Mouse (Mus musculus): Measurements from ENCODE around the gene Rab3ip. TPM values are rescaled to one million over a fixed set of nuclear protein-coding genes. Genes with fewer than 3 reads are reported as not detected.

Gene Rab3ip
- polyA plus RNA-seq, 1 experiment = 225 TPM

DNA sequence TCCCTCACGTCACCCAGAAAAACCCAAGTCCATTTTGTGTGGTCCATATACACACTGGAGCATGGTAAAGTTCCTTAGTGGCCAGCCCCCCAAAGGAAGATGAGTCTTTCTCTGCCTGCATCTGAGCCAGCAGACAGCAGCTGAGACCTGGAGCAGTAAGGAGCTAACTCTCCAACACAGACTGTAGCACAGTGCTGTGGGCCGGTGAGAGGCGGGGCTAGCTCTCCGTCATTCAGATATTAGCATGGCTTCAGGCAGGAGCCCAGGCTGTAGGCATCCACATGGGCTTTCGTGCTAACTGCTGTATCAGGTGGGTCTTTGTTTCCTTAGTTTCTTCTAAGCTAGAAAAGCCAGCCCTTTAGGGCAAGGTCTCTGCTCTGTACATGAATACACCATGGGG is 60.0 kb downstream of the Rab3ip start:
- no peak overlapping the region for H3K4me3 ChIP-seq (ENCODE audit: control insufficient read depth, low read depth, low read length)
- TF ChIP-seq CTCF (IDR thresholded peaks at IDR 0.05; ENCODE audit: control insufficient read depth, insufficient read depth, insufficient replicate concordance, low read depth, low read length) = no peak
- TF ChIP-seq POLR2A (IDR thresholded peaks at IDR 0.05; ENCODE audit: control insufficient read depth, low read depth, low read length) = no peak
- no peak overlapping the region for H3K27ac ChIP-seq (ENCODE audit: control insufficient read depth, insufficient read depth, low read depth, low read length)
- no peaks in the 10 kb centered on the region for H3K4me1 ChIP-seq (ENCODE audit: control insufficient read depth, insufficient read depth, low read length)
- no peaks in the 10 kb centered on the region for H3K36me3 ChIP-seq (ENCODE audit: control insufficient read depth, insufficient read depth, low read length)
- no peaks in the 10 kb centered on the region for H3K27me3 ChIP-seq (ENCODE audit: control insufficient read depth, insufficient read depth, low read length)

DNA sequence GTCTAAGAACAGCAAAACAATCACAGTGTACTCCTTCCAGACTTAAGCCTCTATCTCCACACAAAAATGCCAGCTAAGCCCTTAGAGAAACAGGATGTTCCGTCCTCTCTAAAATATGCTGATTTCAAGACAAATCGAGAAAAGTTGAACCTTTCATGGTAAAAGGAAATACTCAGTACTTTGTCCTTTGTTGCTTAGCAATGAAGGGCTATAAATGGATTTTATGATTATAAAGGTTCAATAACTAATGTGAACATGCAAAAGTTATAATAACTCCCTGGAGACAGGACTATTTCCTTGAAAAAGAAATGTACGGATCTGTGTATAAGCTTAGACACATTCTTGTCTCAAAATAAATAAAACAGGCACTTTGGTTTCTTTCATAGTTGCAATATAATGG is 66.0 kb downstream of the Rab3ip start:
- no peak overlapping the region for H3K27ac ChIP-seq (ENCODE audit: control insufficient read depth, insufficient read depth, low read depth, low read length)
- TF ChIP-seq POLR2A (IDR thresholded peaks at IDR 0.05; ENCODE audit: control insufficient read depth, low read depth, low read length) (no peak), CTCF (IDR thresholded peaks at IDR 0.05; ENCODE audit: control insufficient read depth, insufficient read depth, insufficient replicate concordance, low read depth, low read length) (no peak)

DNA sequence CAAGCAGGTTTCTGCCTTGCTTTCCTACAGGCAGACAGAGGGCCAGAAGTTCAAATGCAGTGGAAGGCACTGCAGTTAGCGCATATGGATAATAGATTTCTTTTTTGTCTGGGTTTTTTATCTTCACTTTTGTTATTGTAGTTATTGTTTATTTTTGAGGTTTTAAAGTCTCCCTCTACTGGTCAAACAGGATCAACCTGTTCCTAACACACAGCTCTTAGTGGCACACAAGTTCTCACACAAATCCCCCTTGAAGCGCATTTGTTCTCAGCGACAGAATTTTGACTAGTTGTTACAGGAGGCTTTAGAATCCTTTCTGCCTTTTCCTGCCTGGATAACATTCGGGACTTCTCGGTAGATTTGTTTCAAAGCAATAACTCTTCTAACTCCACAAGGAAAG is 67.0 kb downstream of the Rab3ip start:
- TF ChIP-seq CTCF (IDR thresholded peaks at IDR 0.05; ENCODE audit: control insufficient read depth, insufficient read depth, insufficient replicate concordance, low read depth, low read length) (no peak), POLR2A (IDR thresholded peaks at IDR 0.05; ENCODE audit: control insufficient read depth, low read depth, low read length) (no peak)
- Histone ChIP-seq H3K27me3 (ENCODE audit: control insufficient read depth, insufficient read depth, low read length) (no peaks in the 10 kb centered on the region), H3K4me1 (ENCODE audit: control insufficient read depth, insufficient read depth, low read length) (no peaks in the 10 kb centered on the region), H3K4me3 (ENCODE audit: control insufficient read depth, low read depth, low read length) (no peak overlapping the region), H3K27ac (ENCODE audit: control insufficient read depth, insufficient read depth, low read depth, low read length) (no peak overlapping the region; the same call in 1 of the 2 replicates), H3K36me3 (ENCODE audit: control insufficient read depth, insufficient read depth, low read length) (no peaks in the 10 kb centered on the region)

More for the DNA sequence above, 66.0 kb downstream of the Rab3ip start:
- Histone ChIP-seq H3K4me3 (ENCODE audit: control insufficient read depth, low read depth, low read length) (no peak overlapping the region), H3K4me1 (ENCODE audit: control insufficient read depth, insufficient read depth, low read length) (no peaks in the 10 kb centered on the region), H3K27me3 (ENCODE audit: control insufficient read depth, insufficient read depth, low read length) (no peaks in the 10 kb centered on the region), H3K36me3 (ENCODE audit: control insufficient read depth, insufficient read depth, low read length) (no peaks in the 10 kb centered on the region)

DNA sequence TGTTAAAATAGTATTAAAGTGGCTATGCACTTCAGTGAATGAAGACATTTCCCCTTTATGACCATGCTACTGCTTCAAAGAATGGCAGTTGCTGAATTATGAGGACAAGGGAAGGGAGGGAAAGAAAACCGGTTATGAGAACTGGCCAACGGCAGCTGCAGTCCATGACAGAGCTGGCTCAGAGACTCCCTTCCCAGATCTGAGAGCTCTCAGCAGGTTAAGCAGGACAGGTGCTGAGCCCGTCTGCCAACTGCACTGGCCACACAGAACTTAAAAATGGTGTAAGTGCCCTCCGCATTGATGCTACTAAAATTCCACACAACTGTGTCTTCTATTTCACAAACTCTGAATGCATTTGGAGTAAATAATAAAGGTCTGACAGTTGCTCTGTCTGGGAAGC is 73.1 kb downstream of the Rab3ip start:
- Histone ChIP-seq H3K4me3 (ENCODE audit: control insufficient read depth, low read depth, low read length) (no peak overlapping the region), H3K4me1 (ENCODE audit: control insufficient read depth, insufficient read depth, low read length) (no peaks in the 10 kb centered on the region), H3K27me3 (ENCODE audit: control insufficient read depth, insufficient read depth, low read length) (no peaks in the 10 kb centered on the region), H3K27ac (ENCODE audit: control insufficient read depth, insufficient read depth, low read depth, low read length) (no peak overlapping the region), H3K36me3 (ENCODE audit: control insufficient read depth, insufficient read depth, low read length) (no peaks in the 10 kb centered on the region)
- TF ChIP-seq CTCF (IDR thresholded peaks at IDR 0.05; ENCODE audit: control insufficient read depth, insufficient read depth, insufficient replicate concordance, low read depth, low read length) (no peak), POLR2A (IDR thresholded peaks at IDR 0.05; ENCODE audit: control insufficient read depth, low read depth, low read length) (no peak)

DNA sequence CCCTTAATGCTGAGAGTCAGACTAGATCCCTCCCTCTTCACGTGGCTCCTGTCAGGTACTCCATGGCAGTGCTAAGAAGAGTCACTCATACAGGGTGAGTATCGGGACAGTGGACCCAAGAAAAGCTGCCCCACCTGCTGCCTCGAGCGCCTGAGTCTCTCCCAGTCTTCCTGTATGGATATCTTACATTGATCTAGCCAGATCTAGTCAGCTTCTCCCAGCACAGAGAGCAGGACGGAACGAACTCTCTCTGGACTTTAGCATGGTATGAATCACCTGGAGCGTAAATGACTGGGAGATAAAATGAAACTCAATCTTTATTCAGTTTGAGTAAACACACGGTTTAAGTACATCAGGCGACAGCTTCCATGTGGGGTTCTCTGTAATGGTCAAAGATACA is 76.1 kb downstream of the Rab3ip start:
- no peaks in the 10 kb centered on the region for H3K27me3 ChIP-seq (ENCODE audit: control insufficient read depth, insufficient read depth, low read length)
- TF ChIP-seq CTCF (IDR thresholded peaks at IDR 0.05; ENCODE audit: control insufficient read depth, insufficient read depth, insufficient replicate concordance, low read depth, low read length) = no peak
- TF ChIP-seq POLR2A (IDR thresholded peaks at IDR 0.05; ENCODE audit: control insufficient read depth, low read depth, low read length) = no peak
- H3K4me3 ChIP-seq (ENCODE audit: control insufficient read depth, low read depth, low read length) = no peak overlapping the region
- H3K27ac ChIP-seq (ENCODE audit: control insufficient read depth, insufficient read depth, low read depth, low read length) = no peak overlapping the region
- H3K36me3 ChIP-seq (ENCODE audit: control insufficient read depth, insufficient read depth, low read length) = no peaks in the 10 kb centered on the region
- no peaks in the 10 kb centered on the region for H3K4me1 ChIP-seq (ENCODE audit: control insufficient read depth, insufficient read depth, low read length)

DNA sequence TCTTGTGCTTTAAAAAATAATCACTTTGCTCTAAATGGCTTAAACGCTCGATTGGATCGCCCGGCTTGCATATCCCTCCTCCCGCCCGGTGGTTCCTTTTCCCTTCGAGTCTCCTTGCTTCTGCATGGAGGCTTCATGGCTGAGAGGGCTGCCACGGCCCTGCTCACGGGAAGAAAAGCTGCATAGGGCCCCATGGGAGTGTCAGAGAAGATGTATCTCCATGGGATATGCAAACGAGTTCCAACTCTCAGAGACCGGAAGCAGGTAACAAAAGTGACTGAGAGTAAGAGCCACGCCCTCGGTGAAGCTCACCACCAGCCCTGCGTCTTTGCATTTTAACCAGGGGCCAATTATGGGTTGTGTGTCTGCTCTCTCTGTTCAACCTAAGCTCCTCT is 78.6 kb downstream of the Rab3ip start:
- no peaks in the 10 kb centered on the region for H3K36me3 ChIP-seq (ENCODE audit: control insufficient read depth, insufficient read depth, low read length)
- no peaks in the 10 kb centered on the region for H3K27me3 ChIP-seq (ENCODE audit: control insufficient read depth, insufficient read depth, low read length)
- TF ChIP-seq CTCF (IDR thresholded peaks at IDR 0.05; ENCODE audit: control insufficient read depth, insufficient read depth, insufficient replicate concordance, low read depth, low read length) = no peak
- TF ChIP-seq POLR2A (IDR thresholded peaks at IDR 0.05; ENCODE audit: control insufficient read depth, low read depth, low read length) = no peak
- H3K4me3 ChIP-seq (ENCODE audit: control insufficient read depth, low read depth, low read length) = no peak overlapping the region
- H3K27ac ChIP-seq (ENCODE audit: control insufficient read depth, insufficient read depth, low read depth, low read length) = no peak overlapping the region
- no peaks in the 10 kb centered on the region for H3K4me1 ChIP-seq (ENCODE audit: control insufficient read depth, insufficient read depth, low read length)

DNA sequence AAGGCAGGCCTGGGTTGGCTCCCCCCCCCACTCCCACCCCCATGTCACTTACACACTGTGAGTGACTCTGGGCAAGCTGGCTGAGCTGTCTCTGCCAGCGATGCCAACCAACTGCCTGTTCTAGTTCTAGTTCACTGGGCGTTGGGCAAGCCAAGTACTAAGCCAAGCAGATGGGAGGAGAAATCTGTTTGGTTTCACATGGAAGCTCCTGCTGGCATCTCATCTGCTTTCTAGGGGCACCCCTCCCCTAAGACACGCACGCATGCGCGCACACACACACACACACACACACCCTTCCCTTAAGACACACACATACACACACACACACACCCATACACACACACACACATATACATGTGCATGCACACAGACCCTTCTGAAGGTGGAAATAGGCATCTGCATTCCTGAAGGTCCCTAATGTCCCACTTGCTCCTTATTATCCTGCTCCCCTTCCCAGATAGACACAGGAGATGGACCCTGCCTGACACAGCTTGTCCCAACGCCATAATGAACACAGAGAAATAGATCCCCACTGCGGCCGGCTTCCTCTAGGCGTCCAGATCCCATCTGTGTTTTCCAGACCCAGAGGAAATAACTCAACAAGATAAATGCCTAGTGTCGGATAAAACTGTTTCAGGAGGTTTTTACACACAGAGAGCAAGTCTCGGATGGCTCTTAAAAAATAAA is 79.1 kb downstream of the Rab3ip start:
- Histone ChIP-seq H3K4me1 (ENCODE audit: control insufficient read depth, insufficient read depth, low read length) (no peaks in the 10 kb centered on the region), H3K36me3 (ENCODE audit: control insufficient read depth, insufficient read depth, low read length) (no peaks in the 10 kb centered on the region), H3K27ac (ENCODE audit: control insufficient read depth, insufficient read depth, low read depth, low read length) (no peak overlapping the region), H3K27me3 (ENCODE audit: control insufficient read depth, insufficient read depth, low read length) (no peaks in the 10 kb centered on the region), H3K4me3 (ENCODE audit: control insufficient read depth, low read depth, low read length) (no peak overlapping the region)
- TF ChIP-seq CTCF (IDR thresholded peaks at IDR 0.05; ENCODE audit: control insufficient read depth, insufficient read depth, insufficient replicate concordance, low read depth, low read length) (no peak), POLR2A (IDR thresholded peaks at IDR 0.05; ENCODE audit: control insufficient read depth, low read depth, low read length) (no peak)

Measured in testis, adult 2 months (tissue).